8 mouse cellular contexts compared by ENCODE assay signal in genomic region chr17:21515403-21516105, GRCm38 (mm10). TPM values are rescaled to one million over a fixed set of nuclear protein-coding genes. Genes with fewer than 3 reads are reported as not detected.
A peak's percentile ranks its signal among the peaks of the same experiment; 100 is the strongest.
DNase-seq lines count a peak whose midpoint lies in the region; ATAC-seq and TF ChIP-seq lines count a peak whose summit lies in the region.

No protein-coding gene starts in this region.

- H3K9me3 ChIP-seq in G1E (replicated peaks): no peaks in the 10 kb centered on the region
- H3K9me3 ChIP-seq in forebrain, embryonic 13.5 days (replicated peaks): no peaks in the 10 kb centered on the region
- no peaks in the 10 kb centered on the region for H3K9me3 ChIP-seq in lung, embryonic 14.5 days (ENCODE audit: low read depth, low read length)
- H3K9me3 ChIP-seq in neural tube, embryonic 15.5 days (replicated peaks): no peaks in the 10 kb centered on the region

- no peak overlapping the region; the same call in 1 of the 2 replicates for H3K27ac ChIP-seq in forebrain, embryonic 13.5 days
- peak overlapping the region; percentile 92 for H3K27ac ChIP-seq in layer of hippocampus, adult 2 months
- peak overlapping the region; percentile 95; the same call in 1 of the 2 replicates for H3K27ac ChIP-seq in lung, embryonic 14.5 days (ENCODE audit: low read depth)
- H3K27ac ChIP-seq in neural tube, embryonic 15.5 days (replicated peaks): peak overlapping the region; percentile 79

- peaks cover 12% of the 10 kb centered on the region for H3K4me1 ChIP-seq in G1E (ENCODE audit: insufficient read depth, low read depth, low read length)
- H3K4me1 ChIP-seq in forebrain, embryonic 13.5 days: peaks cover 13% of the 10 kb centered on the region
- H3K4me1 ChIP-seq in lung, embryonic 14.5 days (ENCODE audit: insufficient read depth): no peaks in the 10 kb centered on the region
- peaks cover 12% of the 10 kb centered on the region for H3K4me1 ChIP-seq in neural tube, embryonic 15.5 days

- H3K27me3 ChIP-seq in G1E (ENCODE audit: insufficient read depth, low read length): no peaks in the 10 kb centered on the region
- no peaks in the 10 kb centered on the region for H3K27me3 ChIP-seq in forebrain, embryonic 13.5 days
- H3K27me3 ChIP-seq in lung, embryonic 14.5 days (ENCODE audit: insufficient read depth, low read length): no peaks in the 10 kb centered on the region
- H3K27me3 ChIP-seq in neural tube, embryonic 15.5 days (replicated peaks): no peaks in the 10 kb centered on the region

- ATAC-seq in G1E (ENCODE audit: extremely low read depth, insufficient number of reproducible peaks, low FRiP score, poor library complexity, severe bottlenecking): peak; percentile 67; the same call in 1 of the 2 replicates
- ATAC-seq in forebrain, embryonic 13.5 days: peak; percentile 60
- ATAC-seq in lung, embryonic 14.5 days (ENCODE audit: insufficient read depth): peak; percentile 59
- peak; percentile 81 for ATAC-seq in neural tube, embryonic 15.5 days (ENCODE audit: low FRiP score)

- peaks cover 5% of the 10 kb centered on the region for H3K36me3 ChIP-seq in G1E (replicated peaks)
- no peaks in the 10 kb centered on the region for H3K36me3 ChIP-seq in forebrain, embryonic 13.5 days (ENCODE audit: poor library complexity, severe bottlenecking)
- no peaks in the 10 kb centered on the region for H3K36me3 ChIP-seq in lung, embryonic 14.5 days (ENCODE audit: insufficient read depth)
- H3K36me3 ChIP-seq in neural tube, embryonic 15.5 days: peaks cover 8% of the 10 kb centered on the region

- H3K9ac ChIP-seq in forebrain, embryonic 13.5 days: peak overlapping the region; percentile 64
- H3K9ac ChIP-seq in lung, embryonic 14.5 days: peak overlapping the region; percentile 74; the same call in 1 of the 2 replicates
- H3K9ac ChIP-seq in neural tube, embryonic 15.5 days (replicated peaks): peak overlapping the region; percentile 40

- peak overlapping the region; percentile 76 for H3K4me2 ChIP-seq in forebrain, embryonic 13.5 days
- peak overlapping the region; percentile 76 for H3K4me2 ChIP-seq in lung, embryonic 14.5 days
- peak overlapping the region; percentile 76 for H3K4me2 ChIP-seq in neural tube, embryonic 15.5 days

- peak; percentile 37 for DNase-seq in G1E (ENCODE audit: low spot score)
- peak; percentile 79 for DNase-seq in c-Kit-positive CD71-positive TER-119-negative erythroid progenitor cells, embryonic 14.5 days (ENCODE audit: low read depth)
- peak; percentile 74 for DNase-seq in heart, postnatal 4 days
- DNase-seq in layer of hippocampus, adult 2 months (ENCODE audit: low spot score in 2 of 2): peak; percentile 69 to 80
- peak; percentile 95 for DNase-seq in lung, embryonic 14.5 days
- DNase-seq in thymus, postnatal 25 days: peak; percentile 68

- TF ChIP-seq CTCF in G1E (IDR thresholded peaks at IDR 0.05; ENCODE audit: low read depth, low read length): no peak
- TF ChIP-seq CTCF in layer of hippocampus, adult 2 months (conservative IDR thresholded peaks at IDR 0.05): peak; percentile 92
- TF ChIP-seq CTCF in lung, embryonic 14.5 days (IDR thresholded peaks at IDR 0.05; ENCODE audit: low read depth): peak; percentile 74

- H3K4me3 ChIP-seq in G1E (ENCODE audit: low read depth, low read length): peak overlapping the region; percentile 75; the same call in 1 of the 2 replicates
- H3K4me3 ChIP-seq in forebrain, embryonic 13.5 days: peak overlapping the region; percentile 55; the same call in 1 of the 2 replicates
- peak overlapping the region; percentile 70; the same call in 1 of the 2 replicates for H3K4me3 ChIP-seq in layer of hippocampus, adult 2 months
- peak overlapping the region; percentile 55; the same call in 1 of the 2 replicates for H3K4me3 ChIP-seq in lung, embryonic 14.5 days (ENCODE audit: low read depth, low read length)
- H3K4me3 ChIP-seq in neural tube, embryonic 15.5 days (replicated peaks): peak overlapping the region; percentile 53

- WGBS in forebrain, embryonic 13.5 days: 1% methylated on average over 8 of the region's 8 CpGs
- under 1% methylated on average over 8 of the region's 8 CpGs for WGBS in lung, embryonic 14.5 days
- WGBS in neural tube, embryonic 15.5 days: 3% methylated on average over 8 of the region's 8 CpGs

RNA-seq across cellular contexts. Expression of gene Zfp52, which starts 19.8 kb away (rescaled TPM):
- total RNA-seq in G1E (2014; fragmentation: Nextera tagmentation): 5.7 and 7.8 TPM in 2 replicates
- 6.9 and 7.4 TPM in 2 replicates for total RNA-seq in G1E (2017)
- polyA plus RNA-seq in G1E (2012): 0.36 and 0.61 TPM in 2 replicates
- 1.6 and 1.7 TPM in 2 replicates for polyA plus RNA-seq in forebrain, embryonic 13.5 days (2015; fragmentation: Nextera tagmentation; extraction: Ambion mirVana)
- total RNA-seq in heart, postnatal 4 days (2021): 1 to 10 TPM; 6.7 to 7.6 TPM
- total RNA-seq in layer of hippocampus, adult 2 months (2021): 1 to 10 TPM; 5.7 to 7.4 TPM
- polyA plus RNA-seq in lung, embryonic 14.5 days (2014; fragmentation: Nextera tagmentation; extraction: Ambion mirVana): 4.5 and 4.6 TPM in 2 replicates
- polyA plus RNA-seq in neural tube, embryonic 15.5 days (2015; fragmentation: Nextera tagmentation; extraction: Ambion mirVana): 2.2 and 3.2 TPM in 2 replicates

RNA-seq across cellular contexts. Expression of gene Zfp53, which starts 26.8 kb away (rescaled TPM):
- total RNA-seq in G1E (2014; fragmentation: Nextera tagmentation) (15.1 and 15.3 TPM in 2 replicates), G1E (2017) (8.5 and 8.7 TPM in 2 replicates)
- 2.6 and 2.9 TPM in 2 replicates for polyA plus RNA-seq in G1E (2012)
- 10.5 and 10.8 TPM in 2 replicates for polyA plus RNA-seq in forebrain, embryonic 13.5 days (2015; fragmentation: Nextera tagmentation; extraction: Ambion mirVana)
- total RNA-seq in heart, postnatal 4 days (2021): 1 to 10 TPM; 2.6 to 3.0 TPM
- total RNA-seq in layer of hippocampus, adult 2 months (2021): 1 to 10 TPM; 5.0 to 5.7 TPM
- 9.7 and 10.5 TPM in 2 replicates for polyA plus RNA-seq in lung, embryonic 14.5 days (2014; fragmentation: Nextera tagmentation; extraction: Ambion mirVana)
- 9.7 and 11.7 TPM in 2 replicates for polyA plus RNA-seq in neural tube, embryonic 15.5 days (2015; fragmentation: Nextera tagmentation; extraction: Ambion mirVana)

RNA-seq across cellular contexts. Expression of gene Zfp948, which starts 51.3 kb away (rescaled TPM):
- total RNA-seq in G1E (2014; fragmentation: Nextera tagmentation) (22.6 and 24.2 TPM in 2 replicates), G1E (2017) (11.7 and 13.8 TPM in 2 replicates)
- polyA plus RNA-seq in G1E (2012): 1.3 and 2.1 TPM in 2 replicates
- polyA plus RNA-seq in forebrain, embryonic 13.5 days (2015; fragmentation: Nextera tagmentation; extraction: Ambion mirVana): 14.3 and 15.6 TPM in 2 replicates
- total RNA-seq in heart, postnatal 4 days (2021): 10 to 100 TPM; 11.0 to 12.7 TPM
- 10 to 100 TPM; 11.0 to 12.2 TPM for total RNA-seq in layer of hippocampus, adult 2 months (2021)
- polyA plus RNA-seq in lung, embryonic 14.5 days (2014; fragmentation: Nextera tagmentation; extraction: Ambion mirVana): 21.3 and 24.9 TPM in 2 replicates
- polyA plus RNA-seq in neural tube, embryonic 15.5 days (2015; fragmentation: Nextera tagmentation; extraction: Ambion mirVana): 17.1 and 18.8 TPM in 2 replicates

Comparison
In these comparisons a context has a peak if more than half of its experiments do, and no peak if none do; other contexts are left out.
1. DNase-seq: peak in every context shown above with its lines; median percentile 95 in lung, embryonic 14.5 days; 79 in c-Kit-positive CD71-positive TER-119-negative erythroid progenitor cells, embryonic 14.5 days; 74 in layer of hippocampus, adult 2 months; 74 in heart, postnatal 4 days; 68 in thymus, postnatal 25 days; 37 in G1E.